Mouse (Mus musculus) cortical plate, adult 2 months (tissue): ENCODE data around the gene Cryl1.

ENCODE experiments used
- CTCF ChIP-seq: fragments of 200-500 bp; IDR thresholded peaks from 2 replicates; pipeline ENCODE4 v1.5.1; 2011; ENCODE audit warnings: mild to moderate bottlenecking, control low read depth, low read length; ENCODE audit not compliant: insufficient read depth; ENCODE audit errors: extremely low read depth
- POLR2A ChIP-seq: fragments of 200-500 bp; IDR thresholded peaks from 2 replicates; pipeline ENCODE4 v1.6.1; 2011; ENCODE audit warnings: mild to moderate bottlenecking, low read length, control low read depth; ENCODE audit not compliant: insufficient read depth; ENCODE audit errors: extremely low read depth

DNA sequence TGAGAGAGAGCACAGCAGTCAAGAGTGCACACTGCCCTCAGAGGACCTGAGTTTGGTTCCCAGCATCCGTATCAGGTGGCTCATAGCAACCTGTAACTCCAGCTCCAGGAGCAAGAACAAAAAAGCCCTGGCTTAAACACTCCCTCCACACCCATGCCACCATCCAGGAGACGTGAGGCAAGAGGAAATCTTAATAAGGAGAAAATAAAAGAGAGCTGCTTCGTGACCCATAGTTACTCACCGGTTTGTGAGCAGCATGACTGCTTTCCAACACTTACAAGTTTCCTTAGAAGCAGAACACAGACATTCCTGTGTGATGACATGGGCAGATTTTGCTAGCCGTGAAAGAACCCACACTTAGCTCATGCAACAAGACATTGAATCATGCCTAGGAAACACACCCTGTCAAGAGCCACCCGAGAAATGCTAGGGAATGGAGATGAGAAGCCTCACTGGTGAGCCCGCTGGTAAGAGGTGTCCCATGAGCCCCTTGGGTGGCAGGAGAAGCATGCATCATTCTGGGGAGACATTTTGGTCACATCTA lies 106.9 kb downstream of the Cryl1 start:
- TF ChIP-seq POLR2A (no peak), CTCF (no peak)
